Comparison of ENCODE assay signal across 9 mouse cellular contexts in genomic region chr5:114568818-114569217, GRCm38 (mm10). TPM values are rescaled to one million over a fixed set of nuclear protein-coding genes. Genes with fewer than 3 reads are reported as not detected.
A peak's percentile ranks its signal among the peaks of the same experiment; 100 is the strongest.
DNase-seq lines count a peak whose midpoint lies in the region; ATAC-seq lines count a peak whose summit lies in the region.
"Had no signal": no experiment of that assay in that cellular context is flagged by ENCODE, and none has a peak within 500 bp of the region (broad histone marks: within the 10 kb centered on the region; RNA-seq: fewer than 3 reads in every experiment).

No protein-coding gene starts in this region.

- H3K4me3 ChIP-seq in heart, embryonic 14.5 days (ENCODE audit: control insufficient read depth in 1 of 2, insufficient read depth in 1 of 2, low read depth in 1 of 2, low read length in 2 of 2), result peak overlapping the region; percentile 66 to 72; a peak in 2 of 4 replicates
- H3K4me3 ChIP-seq in embryonic facial prominence, embryonic 14.5 days (ENCODE audit: low read depth, low read length), result peak overlapping the region; percentile 74
- peak overlapping the region; percentile 69 for H3K4me3 ChIP-seq in limb, embryonic 11.5 days (ENCODE audit: low read depth, low read length)
- H3K4me3 ChIP-seq in midbrain, embryonic 16.5 days (ENCODE audit: low read depth, low read length), result peak overlapping the region; percentile 89

- peaks cover 3% of the 10 kb centered on the region; the same call in 1 of the 2 replicates for H3K9me3 ChIP-seq in heart, embryonic 14.5 days (ENCODE audit: control insufficient read depth, low read length)
- peaks cover 4% of the 10 kb centered on the region; the same call in 1 of the 2 replicates for H3K9me3 ChIP-seq in embryonic facial prominence, embryonic 14.5 days (ENCODE audit: control insufficient read depth, low read length)
- H3K9me3 ChIP-seq in limb, embryonic 11.5 days (ENCODE audit: control insufficient read depth, low read length), result no peaks in the 10 kb centered on the region
- no peaks in the 10 kb centered on the region for H3K9me3 ChIP-seq in midbrain, embryonic 16.5 days (replicated peaks; ENCODE audit: control insufficient read depth, low read length, poor library complexity, severe bottlenecking)

- H3K27me3 ChIP-seq in heart, embryonic 14.5 days (ENCODE audit: control insufficient read depth, insufficient read depth, low read length), result peaks cover 50% of the 10 kb centered on the region
- peaks cover 30% of the 10 kb centered on the region for H3K27me3 ChIP-seq in embryonic facial prominence, embryonic 14.5 days (replicated peaks; ENCODE audit: control insufficient read depth, insufficient read depth, low read length)
- H3K27me3 ChIP-seq in limb, embryonic 11.5 days (ENCODE audit: control insufficient read depth, insufficient read depth, low read length), result peaks cover 32% of the 10 kb centered on the region
- H3K27me3 ChIP-seq in midbrain, embryonic 16.5 days (ENCODE audit: control insufficient read depth, insufficient read depth, low read depth, low read length), result no peaks in the 10 kb centered on the region
- H3K27me3 ChIP-seq: Patski had no signal

- H3K36me3 ChIP-seq in heart, embryonic 14.5 days (ENCODE audit: control insufficient read depth, insufficient read depth, low read length), result no peaks in the 10 kb centered on the region
- no peaks in the 10 kb centered on the region for H3K36me3 ChIP-seq in embryonic facial prominence, embryonic 14.5 days (ENCODE audit: control insufficient read depth, insufficient read depth, low read length)
- no peaks in the 10 kb centered on the region for H3K36me3 ChIP-seq in limb, embryonic 11.5 days (ENCODE audit: control insufficient read depth, insufficient read depth, low read length)
- no peaks in the 10 kb centered on the region for H3K36me3 ChIP-seq in midbrain, embryonic 16.5 days (ENCODE audit: control insufficient read depth, insufficient read depth, low read length)

- ATAC-seq in heart, embryonic 14.5 days (ENCODE audit: insufficient number of reproducible peaks, insufficient read depth, low FRiP score, low read depth), result no peak
- ATAC-seq in embryonic facial prominence, embryonic 14.5 days (ENCODE audit: low read depth), result no peak
- ATAC-seq in limb, embryonic 11.5 days (ENCODE audit: insufficient number of reproducible peaks, low FRiP score, low TSS enrichment, low read depth), result no peak
- no peak for ATAC-seq in midbrain, embryonic 16.5 days
- ATAC-seq: Patski had no signal

- H3K4me1 ChIP-seq in heart, embryonic 14.5 days (ENCODE audit: control insufficient read depth in 2 of 2, insufficient read depth in 2 of 2, low read length in 2 of 2), result peaks cover 18 to 46% of the 10 kb centered on the region in 2 experiments
- H3K4me1 ChIP-seq in embryonic facial prominence, embryonic 14.5 days (ENCODE audit: control insufficient read depth, insufficient read depth, low read length), result peaks cover 28% of the 10 kb centered on the region
- H3K4me1 ChIP-seq in limb, embryonic 11.5 days (ENCODE audit: control insufficient read depth, insufficient read depth, low read length), result peaks cover 33% of the 10 kb centered on the region
- peaks cover 42% of the 10 kb centered on the region for H3K4me1 ChIP-seq in midbrain, embryonic 16.5 days (ENCODE audit: control insufficient read depth, insufficient read depth, low read length)

- peak overlapping the region; percentile 73; the same call in 1 of the 2 replicates for H3K9ac ChIP-seq in heart, embryonic 14.5 days (ENCODE audit: low read length)
- no peak overlapping the region; the same call in 1 of the 2 replicates for H3K9ac ChIP-seq in embryonic facial prominence, embryonic 14.5 days (ENCODE audit: low read depth, low read length)
- H3K9ac ChIP-seq in limb, embryonic 11.5 days (ENCODE audit: low read length), result no peak overlapping the region
- peak overlapping the region; percentile 86 for H3K9ac ChIP-seq in midbrain, embryonic 16.5 days (ENCODE audit: low read depth, low read length)

- WGBS in heart, embryonic 14.5 days, result 38% methylated on average over 5 of the region's 5 CpGs
- WGBS in embryonic facial prominence, embryonic 14.5 days, result 32% methylated on average over 5 of the region's 5 CpGs
- WGBS in limb, embryonic 11.5 days, result 15% methylated on average over 5 of the region's 5 CpGs
- WGBS in midbrain, embryonic 16.5 days, result 10% methylated on average over 5 of the region's 5 CpGs

- H3K4me2 ChIP-seq in heart, embryonic 14.5 days (ENCODE audit: low read length), result peak overlapping the region; percentile 99
- peak overlapping the region; percentile 99 for H3K4me2 ChIP-seq in embryonic facial prominence, embryonic 14.5 days (ENCODE audit: low read depth, low read length)
- peak overlapping the region; percentile 98 for H3K4me2 ChIP-seq in limb, embryonic 11.5 days (ENCODE audit: low read depth, severe bottlenecking)
- peak overlapping the region; percentile 86 for H3K4me2 ChIP-seq in midbrain, embryonic 16.5 days (ENCODE audit: low read length)

- H3K27ac ChIP-seq in heart, embryonic 14.5 days (replicated peaks in 1 of 2; ENCODE audit: control insufficient read depth in 1 of 2, insufficient read depth in 1 of 2, low read depth in 2 of 2, low read length in 2 of 2), result no peak overlapping the region
- no peak overlapping the region for H3K27ac ChIP-seq in embryonic facial prominence, embryonic 14.5 days (replicated peaks; ENCODE audit: low read depth, low read length)
- no peak overlapping the region for H3K27ac ChIP-seq in limb, embryonic 11.5 days (replicated peaks; ENCODE audit: low read depth, low read length)
- no peak overlapping the region for H3K27ac ChIP-seq in midbrain, embryonic 16.5 days (ENCODE audit: low read length)

- DNase-seq in heart, adult 11 months, result no peak
- no peak for DNase-seq in embryonic facial prominence, embryonic 14.5 days (ENCODE audit: low spot score)
- no peak for DNase-seq in limb, embryonic 11.5 days (ENCODE audit: low spot score)
- no peak for DNase-seq in ovary, adult 18-20 months (ENCODE audit: low spot score)
- no peak for DNase-seq in thymus, postnatal 14 days
- no peak for DNase-seq in urinary bladder, postnatal 36 days (ENCODE audit: low spot score in 2 of 2)

RNA-seq across cellular contexts. Expression of gene Fam222a, which starts 1.0 kb away (rescaled TPM):
- polyA plus RNA-seq in heart, embryonic 14.5 days (2014; fragmentation: Nextera tagmentation; extraction: Ambion mirVana), result 0.65 and 0.96 TPM in 2 replicates
- polyA plus RNA-seq in embryonic facial prominence, embryonic 14.5 days (2014; fragmentation: Nextera tagmentation; extraction: Ambion mirVana), result 1.4 and 1.6 TPM in 2 replicates
- polyA plus RNA-seq in limb, embryonic 11.5 days (2014; fragmentation: Nextera tagmentation; extraction: Ambion mirVana), result 2.4 and 2.5 TPM in 2 replicates
- polyA plus RNA-seq in midbrain, embryonic 16.5 days (2015; fragmentation: Nextera tagmentation; extraction: Ambion mirVana), result 5.3 and 6.0 TPM in 2 replicates

Comparison
In these comparisons a context has a peak if more than half of its experiments do, and no peak if none do; other contexts are left out.
1. H3K9ac ChIP-seq: peak in heart, embryonic 14.5 days (single experiment) and midbrain, embryonic 16.5 days (single experiment); none in embryonic facial prominence, embryonic 14.5 days (single experiment) and limb, embryonic 11.5 days (single experiment).
2. Peak in every context shown above with its lines, with median percentiles within 50 percentile points of each other: H3K4me2 ChIP-seq and H3K4me3 ChIP-seq.